Mouse (Mus musculus): ENCODE measurements around the gene Pcsk1.

Gene Pcsk1

GRCm38 (mm10) chr13:75089721-75090410 is at the start of gene Pcsk1:
TSS of gene Pcsk1 (plus strand) at chr13:75089826.
- DNase-seq (ENCODE audit: low spot score) = no peak

GRCm38 (mm10) chr13:75058818-75059217 is 30.8 kb upstream of the Pcsk1 start:
- DNase-seq (ENCODE audit: low spot score) = no peak

- DNase-seq (ENCODE audit: low spot score) = no peak
Observed at GRCm38 (mm10) chr13:75063947-75064346, 25.7 kb upstream of the Pcsk1 start.

GRCm38 (mm10) chr13:75088597-75088996 is 1.0 kb upstream of the Pcsk1 start:
- no peak for DNase-seq (ENCODE audit: low spot score)

GRCm38 (mm10) chr13:75090411-75090779 is 769 bp downstream of the Pcsk1 start:
- no peak for DNase-seq (ENCODE audit: low spot score)

GRCm38 (mm10) chr13:75091071-75091470 is 1.4 kb downstream of the Pcsk1 start:
- no peak for DNase-seq (ENCODE audit: low spot score)

GRCm38 (mm10) chr13:75095487-75095886 is 5.9 kb downstream of the Pcsk1 start:
- DNase-seq (ENCODE audit: low spot score) = no peak

GRCm38 (mm10) chr13:75113114-75113513 is 23.5 kb downstream of the Pcsk1 start:
- no peak for DNase-seq (ENCODE audit: low spot score)

- DNase-seq (ENCODE audit: low spot score) = no peak
Observed at GRCm38 (mm10) chr13:75114007-75114424, 24.4 kb downstream of the Pcsk1 start.

- DNase-seq (ENCODE audit: low spot score) = no peak
Observed at GRCm38 (mm10) chr13:75114838-75115237, 25.2 kb downstream of the Pcsk1 start.

GRCm38 (mm10) chr13:75135833-75136232 is 46.2 kb downstream of the Pcsk1 start:
- no peak for DNase-seq (ENCODE audit: low spot score)

- DNase-seq (ENCODE audit: low spot score) = no peak
Observed at GRCm38 (mm10) chr13:75160661-75161060, 71.0 kb downstream of the Pcsk1 start.

- DNase-seq (ENCODE audit: low spot score) = no peak
Observed at GRCm38 (mm10) chr13:75163408-75163807, 73.8 kb downstream of the Pcsk1 start.

All from T-cell, adult 2 months (primary cell).